ENCODE assay signal across 9 mouse cellular contexts in the genomic region with DNA sequence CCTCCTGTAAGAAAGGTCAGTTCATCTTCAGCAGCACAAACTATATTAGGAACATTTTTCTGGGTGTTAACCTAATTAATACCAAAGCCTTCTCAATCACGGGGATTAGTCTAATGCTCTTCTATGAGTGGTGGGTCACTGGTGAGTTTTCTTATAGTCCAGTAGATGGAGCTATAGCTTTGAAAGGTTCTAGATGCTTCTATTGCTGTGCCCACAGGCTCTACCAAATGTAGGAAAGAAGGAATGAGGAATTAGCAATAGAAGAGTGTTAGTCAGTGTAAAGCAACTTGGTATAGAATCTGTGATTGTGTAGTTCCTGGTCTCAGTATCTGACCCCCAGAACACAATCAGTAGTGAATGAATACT.
DNase-seq lines count a peak whose midpoint lies in the region; ATAC-seq and TF ChIP-seq lines count a peak whose summit lies in the region.
"Had no signal": no experiment of that assay in that cellular context is flagged by ENCODE, and none has a peak within 500 bp of the region (broad histone marks: within the 10 kb centered on the region; RNA-seq: fewer than 3 reads in every experiment).

No protein-coding gene starts in this region.

- TF ChIP-seq EP300 in liver, postnatal 0 days (IDR thresholded peaks at IDR 0.05; ENCODE audit: low read depth) = no peak

- no peak for ATAC-seq in liver, postnatal 0 days
- ATAC-seq in liver, embryonic 12.5 days = no peak

- H3K4me2 ChIP-seq in liver, postnatal 0 days (ENCODE audit: low read depth, low read length) = no peak overlapping the region
- H3K4me2 ChIP-seq in liver, embryonic 12.5 days = no peak overlapping the region

- intact Hi-C loops in gastrocnemius, adult 2 months (cut with DNase I) = loop anchor here (1.0 to 5.0 kb wide), 3 partner anchors 61 to 233 kb away; partner anchors contain the start of gene Tnfaip3

- TF ChIP-seq CTCF in gastrocnemius, adult 2 months (IDR thresholded peaks at IDR 0.05) = peak; percentile 82
- TF ChIP-seq CTCF in liver, postnatal 0 days (IDR thresholded peaks at IDR 0.05; ENCODE audit: low read depth) = peak; percentile 64

- DNase-seq in gastrocnemius, adult 2 months = no peak
- no peak for DNase-seq in gastrocnemius, postnatal 25 days
- DNase-seq in liver, postnatal 0 days = no peak
- DNase-seq in T-cell, adult 2 months (ENCODE audit: low spot score) = peak; percentile 10
- DNase-seq in retina, adult 2 months (ENCODE audit: low read depth, low spot score) = peak; percentile 82
- no peak for DNase-seq in right cerebral cortex, adult 18-20 months
- DNase-seq in thymus, postnatal 25 days = no peak

- H3K4me3 ChIP-seq in gastrocnemius, adult 2 months = no peak overlapping the region
- H3K4me3 ChIP-seq in liver, postnatal 0 days (ENCODE audit: low read depth, low read length) = no peak overlapping the region
- H3K4me3 ChIP-seq in liver, embryonic 12.5 days = no peak overlapping the region

- no peaks in the 10 kb centered on the region for H3K9me3 ChIP-seq in liver, postnatal 0 days (ENCODE audit: low read length)
- H3K9me3 ChIP-seq in liver, embryonic 12.5 days (replicated peaks) = no peaks in the 10 kb centered on the region

- H3K36me3 ChIP-seq in liver, postnatal 0 days (replicated peaks; ENCODE audit: insufficient read depth, low read length) = no peaks in the 10 kb centered on the region
- no peaks in the 10 kb centered on the region for H3K36me3 ChIP-seq in liver, embryonic 12.5 days

- H3K27me3 ChIP-seq in liver, postnatal 0 days (ENCODE audit: insufficient read depth, low read length) = no peaks in the 10 kb centered on the region
- H3K27me3 ChIP-seq in liver, embryonic 12.5 days (replicated peaks) = no peaks in the 10 kb centered on the region

- H3K27ac ChIP-seq in gastrocnemius, adult 2 months = no peak overlapping the region
- no peak overlapping the region for H3K27ac ChIP-seq in liver, postnatal 0 days (ENCODE audit: low read depth)
- H3K27ac ChIP-seq in liver, embryonic 12.5 days = no peak overlapping the region
- H3K27ac ChIP-seq: liver, embryonic 14.5 days had no signal

- no peak overlapping the region for H3K9ac ChIP-seq in liver, postnatal 0 days (replicated peaks)
- no peak overlapping the region for H3K9ac ChIP-seq in liver, embryonic 12.5 days
- H3K9ac ChIP-seq: liver, embryonic 14.5 days had no signal

- no peaks in the 10 kb centered on the region for H3K4me1 ChIP-seq in liver, postnatal 0 days (ENCODE audit: insufficient read depth)
- no peaks in the 10 kb centered on the region for H3K4me1 ChIP-seq in liver, embryonic 12.5 days

- WGBS in liver, postnatal 0 days (ENCODE audit: insufficient replicate concordance) = 8% methylated on average over 1 of the region's 1 CpGs
- WGBS in liver, embryonic 12.5 days (ENCODE audit: insufficient replicate concordance) = 3% methylated on average over 1 of the region's 1 CpGs

Comparison
In these comparisons a context has a peak if more than half of its experiments do, and no peak if none do; other contexts are left out.
1. DNase-seq: peak in T-cell, adult 2 months (single experiment) and retina, adult 2 months (single experiment); none in gastrocnemius, adult 2 months (single experiment), gastrocnemius, postnatal 25 days (single experiment), liver, postnatal 0 days (single experiment), right cerebral cortex, adult 18-20 months (single experiment) and thymus, postnatal 25 days (single experiment).